Mouse (Mus musculus) olfactory bulb, adult 2 months (tissue): ENCODE data around the gene Map3k1.

Source experiments
- CTCF ChIP-seq: fragments of 200-500 bp; IDR thresholded peaks from 2 replicates; pipeline ENCODE4 v1.5.1; 2012; ENCODE audit warnings: low read depth, mild to moderate bottlenecking, low read length, moderate library complexity; ENCODE audit not compliant: insufficient read depth
- POLR2A ChIP-seq: fragments of 200-500 bp; IDR thresholded peaks from 2 replicates; pipeline ENCODE4 v1.6.1; 2012; ENCODE audit warnings: mild to moderate bottlenecking, low read depth, low read length, moderate library complexity; ENCODE audit not compliant: insufficient read depth

- TF ChIP-seq CTCF: no peak
- no peak for TF ChIP-seq POLR2A
These were observed 41.4 kb upstream of the Map3k1 start for GRCm38 (mm10) chr13:111850046-111850837.
